Mouse (Mus musculus) thymus, adult 2 months (tissue): ENCODE results near the gene Gucy2g. TPM values are rescaled to one million over a fixed set of nuclear protein-coding genes. Genes with fewer than 3 reads are reported as not detected.

ENCODE experiments used
- DNase-seq: peaks from one replicate; pipeline ENCODE4 v3.0.0; 2021
- H3K27ac ChIP-seq: fragments of 200-500 bp; 2 replicates; pipeline ENCODE4 v1.5.1; 2012; ENCODE audit warnings: low read length, control low read depth; ENCODE audit not compliant: control insufficient read depth, insufficient read depth
- H3K27me3 ChIP-seq: fragments of 200-500 bp; 2 replicates; pipeline ENCODE4 v1.6.1; 2012; ENCODE audit warnings: mild to moderate bottlenecking, low read length, moderate library complexity, mixed read lengths; ENCODE audit not compliant: control insufficient read depth, insufficient read depth
- H3K36me3 ChIP-seq: fragments of 200-500 bp; 2 replicates; pipeline ENCODE4 v1.6.1; 2012; ENCODE audit warnings: mild to moderate bottlenecking, low read length, moderate library complexity; ENCODE audit not compliant: control insufficient read depth, insufficient read depth
- H3K4me1 ChIP-seq: fragments of 200-500 bp; replicated peaks from 2 replicates; pipeline ENCODE4 v1.6.1; 2012; ENCODE audit warnings: low read length; ENCODE audit not compliant: control insufficient read depth, insufficient read depth
- H3K4me3 ChIP-seq: fragments of 200-500 bp; 2 replicates; pipeline ENCODE4 v1.5.1; 2012; ENCODE audit warnings: mild to moderate bottlenecking, low read length, control low read depth, moderate library complexity; ENCODE audit not compliant: control insufficient read depth, insufficient read depth
- CTCF ChIP-seq: fragments of 200-500 bp; IDR thresholded peaks from 2 replicates; pipeline ENCODE4 v1.5.1; 2012; ENCODE audit warnings: mild to moderate bottlenecking, control low read depth, low read length, moderate library complexity, borderline replicate concordance; ENCODE audit not compliant: control insufficient read depth, poor library complexity, insufficient read depth; ENCODE audit errors: extremely low read depth
- POLR2A ChIP-seq: fragments of 200-500 bp; IDR thresholded peaks from 2 replicates; pipeline ENCODE4 v1.6.1; 2012; ENCODE audit warnings: mild to moderate bottlenecking, low read length, control low read depth, moderate library complexity; ENCODE audit not compliant: control insufficient read depth, poor library complexity, insufficient read depth; ENCODE audit errors: extremely low read depth
- WGBS: fragments of 180-500 bp; shearing (Covaris S2); methylation state at CpG from one replicate; pipeline ENCODE4 v1.1.7; 2018; 5-methylcytosine and 5-hydroxymethylcytosine counted together
- polyA plus RNA-seq: library from polyadenylated mRNA; depleted of rRNA; stranded (reverse); fragments of >200 nt; gene quantifications from 2 replicates; pipeline ENCODE4 v1.2.3, GENCODE M21; 2012

Gene Gucy2g
- polyA plus RNA-seq, 1 experiment = 0.13 TPM

DNA sequence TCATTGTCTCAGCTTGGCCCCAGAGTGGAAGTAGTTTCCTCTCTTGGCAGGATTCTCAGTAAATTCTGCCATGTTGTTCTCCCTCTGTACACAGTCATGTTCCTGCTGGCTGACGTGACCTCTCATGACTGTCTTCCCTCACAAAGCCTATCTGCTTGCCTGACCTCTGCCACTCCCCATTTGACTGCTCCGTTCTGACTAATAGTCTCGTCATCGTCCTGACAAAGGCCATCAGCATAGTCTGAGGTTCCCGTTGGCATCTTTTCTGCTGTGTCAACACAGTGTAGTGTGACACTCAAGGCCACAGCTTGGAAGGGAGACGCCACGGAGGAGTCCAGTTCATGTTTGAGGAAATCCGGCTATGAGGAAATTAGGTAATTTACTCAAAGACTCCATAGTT lies 8.9 kb downstream of the Gucy2g start:
- no peak for DNase-seq
- Histone ChIP-seq H3K4me1 (no peaks in the 10 kb centered on the region), H3K27ac (no peak overlapping the region), H3K27me3 (no peaks in the 10 kb centered on the region), H3K36me3 (no peaks in the 10 kb centered on the region), H3K4me3 (no peak overlapping the region)
- WGBS = 83% methylated on average over 8 of the region's 8 CpGs
- TF ChIP-seq CTCF (no peak), POLR2A (no peak)

DNA sequence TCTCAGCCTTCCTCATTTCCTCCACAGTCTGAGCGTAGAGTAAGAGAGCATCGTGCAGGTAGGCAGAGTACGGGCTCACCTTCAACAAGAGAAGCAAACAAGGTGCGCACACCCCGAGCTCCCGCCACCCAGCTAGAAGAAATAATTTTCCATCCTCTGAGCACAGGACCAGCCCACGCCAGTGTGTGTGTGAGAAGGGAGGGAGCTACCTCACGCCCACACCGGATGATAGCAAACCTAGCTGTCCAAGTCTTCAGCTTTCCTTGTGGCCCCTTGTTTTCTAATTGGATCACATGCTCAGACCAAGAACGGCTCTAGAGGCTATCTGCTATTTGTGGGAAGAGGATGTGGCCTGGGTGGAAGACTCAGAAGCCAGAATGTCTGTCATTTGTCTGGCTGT lies 10.0 kb downstream of the Gucy2g start:
- H3K4me1 ChIP-seq = no peaks in the 10 kb centered on the region

DNA sequence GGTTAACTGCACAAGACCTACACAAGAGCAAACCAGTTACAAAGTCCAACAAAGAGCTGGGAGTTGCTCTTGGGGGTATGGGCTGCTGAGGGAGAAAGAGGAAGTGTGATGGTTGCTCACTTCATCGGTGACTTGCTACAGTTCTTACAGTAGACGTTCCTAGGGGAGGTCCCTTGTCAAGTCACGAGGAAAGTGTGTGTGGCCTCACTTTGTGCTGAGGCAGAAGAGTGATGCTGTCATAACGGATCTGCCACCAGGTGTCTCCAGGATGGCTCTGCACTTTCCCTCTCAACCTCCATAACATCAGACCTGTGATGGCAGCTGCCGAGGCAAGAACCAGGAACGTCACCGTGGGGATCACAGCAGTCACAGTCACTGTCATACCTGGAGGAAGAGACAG lies 13.9 kb downstream of the Gucy2g start:
- no peaks in the 10 kb centered on the region for H3K4me1 ChIP-seq
- H3K27ac ChIP-seq = no peak overlapping the region
- H3K27me3 ChIP-seq = no peaks in the 10 kb centered on the region
- no peak for DNase-seq
- TF ChIP-seq POLR2A (no peak), CTCF (no peak)
- H3K4me3 ChIP-seq = no peak overlapping the region
- H3K36me3 ChIP-seq = no peaks in the 10 kb centered on the region
- WGBS = 61% methylated on average over 7 of the region's 7 CpGs

More for the DNA sequence above, 10.0 kb downstream of the Gucy2g start:
- TF ChIP-seq CTCF (no peak), POLR2A (no peak)
- no peak overlapping the region for H3K4me3 ChIP-seq
- H3K36me3 ChIP-seq = no peaks in the 10 kb centered on the region
- no peak overlapping the region for H3K27ac ChIP-seq
- no peak for DNase-seq
- 79% methylated on average over 10 of the region's 10 CpGs for WGBS
- H3K27me3 ChIP-seq = no peaks in the 10 kb centered on the region

GRCm38 (mm10) chr19:55226621-55227020 lies 14.4 kb downstream of the Gucy2g start:
- no peak overlapping the region for H3K4me3 ChIP-seq
- H3K27ac ChIP-seq = no peak overlapping the region
- 87% methylated on average over 5 of the region's 5 CpGs for WGBS
- H3K36me3 ChIP-seq = no peaks in the 10 kb centered on the region
- H3K4me1 ChIP-seq = no peaks in the 10 kb centered on the region
- no peak for DNase-seq
- no peaks in the 10 kb centered on the region for H3K27me3 ChIP-seq
- TF ChIP-seq POLR2A (no peak), CTCF (no peak)

- Histone ChIP-seq H3K27ac (no peak overlapping the region), H3K27me3 (no peaks in the 10 kb centered on the region), H3K36me3 (no peaks in the 10 kb centered on the region), H3K4me3 (no peak overlapping the region), H3K4me1 (peaks cover 4% of the 10 kb centered on the region; the same call in 1 of the 2 replicates)
- DNase-seq = no peak
- 90% methylated on average over 9 of the region's 9 CpGs for WGBS
- TF ChIP-seq POLR2A (no peak), CTCF (no peak)
Measured at GRCm38 (mm10) chr19:55222268-55222667, 18.8 kb downstream of the Gucy2g start.

GRCm38 (mm10) chr19:55221208-55221607 lies 19.8 kb downstream of the Gucy2g start:
- H3K36me3 ChIP-seq = no peaks in the 10 kb centered on the region
- WGBS = 76% methylated on average over 6 of the region's 6 CpGs
- DNase-seq = no peak
- TF ChIP-seq CTCF (no peak), POLR2A (no peak)
- H3K4me1 ChIP-seq = peaks cover 4% of the 10 kb centered on the region; the same call in 1 of the 2 replicates
- no peak overlapping the region for H3K27ac ChIP-seq
- H3K4me3 ChIP-seq = no peak overlapping the region
- H3K27me3 ChIP-seq = no peaks in the 10 kb centered on the region

- no peaks in the 10 kb centered on the region for H3K27me3 ChIP-seq
- peaks cover 4% of the 10 kb centered on the region; the same call in 1 of the 2 replicates for H3K4me1 ChIP-seq
- TF ChIP-seq POLR2A (no peak), CTCF (no peak)
- no peak overlapping the region for H3K4me3 ChIP-seq
- no peak for DNase-seq
- H3K27ac ChIP-seq = no peak overlapping the region
- H3K36me3 ChIP-seq = no peaks in the 10 kb centered on the region
- WGBS = 89% methylated on average over 8 of the region's 8 CpGs
Measured at GRCm38 (mm10) chr19:55219359-55219758, 21.7 kb downstream of the Gucy2g start.
